Mouse (Mus musculus): Measurements from ENCODE around the gene Il12rb1. TPM values are rescaled to one million over a fixed set of nuclear protein-coding genes. Genes with fewer than 3 reads are reported as not detected.
A peak's percentile ranks its signal among the peaks of the same experiment; 100 is the strongest.

Il12rb1 gene
- polyA plus RNA-seq, 1 experiment from 2014 or later = 0.35 TPM

GRCm38 (mm10) chr8:70836666-70837065 lies 28.4 kb downstream of the Il12rb1 start:
- Histone ChIP-seq H3K27ac (ENCODE audit: low read depth) (no peak overlapping the region), H3K4me3 (ENCODE audit: low read depth, low read length) (no peak overlapping the region), H3K4me2 (ENCODE audit: low read length) (no peak overlapping the region), H3K4me1 (replicated peaks; ENCODE audit: control insufficient read depth, insufficient read depth, low read length) (peaks cover 6% of the 10 kb centered on the region), H3K9ac (ENCODE audit: low read length) (no peak overlapping the region), H3K36me3 (ENCODE audit: control insufficient read depth, insufficient read depth, low read length) (peaks cover 10% of the 10 kb centered on the region; the same call in 1 of the 2 replicates), H3K27me3 (replicated peaks; ENCODE audit: control insufficient read depth, insufficient read depth, low read length) (no peaks in the 10 kb centered on the region), H3K9me3 (ENCODE audit: control insufficient read depth, low read length) (no peaks in the 10 kb centered on the region)
- DNase-seq (ENCODE audit: low spot score) = no peak
- 89% methylated on average over 12 of the region's 12 CpGs for WGBS
- no peak for ATAC-seq (replicated peaks; ENCODE audit: low FRiP score, low TSS enrichment, low read depth)

- Histone ChIP-seq H3K27me3 (replicated peaks; ENCODE audit: control insufficient read depth, insufficient read depth, low read length) (no peaks in the 10 kb centered on the region), H3K4me3 (ENCODE audit: low read depth, low read length) (peak overlapping the region; percentile 63), H3K27ac (ENCODE audit: low read depth) (peak overlapping the region; percentile 90), H3K9me3 (ENCODE audit: control insufficient read depth, low read length) (no peaks in the 10 kb centered on the region), H3K9ac (ENCODE audit: low read length) (peak overlapping the region; percentile 79), H3K4me2 (ENCODE audit: low read length) (peak overlapping the region; percentile 61), H3K4me1 (replicated peaks; ENCODE audit: control insufficient read depth, insufficient read depth, low read length) (peaks cover 6% of the 10 kb centered on the region), H3K36me3 (ENCODE audit: control insufficient read depth, insufficient read depth, low read length) (peaks cover 10% of the 10 kb centered on the region; the same call in 1 of the 2 replicates)
- peak; percentile 41 for ATAC-seq (replicated peaks; ENCODE audit: low FRiP score, low TSS enrichment, low read depth)
- 2% methylated on average over 66 of the region's 66 CpGs for WGBS
- peak; percentile 76 for DNase-seq (ENCODE audit: low spot score)
Observed at GRCm38 (mm10) chr8:70838654-70839407, 30.6 kb downstream of the Il12rb1 start.

- peak; percentile 97 for DNase-seq (ENCODE audit: low spot score)
- peak within 1 kb of the TSS; percentile 90 for H3K27ac ChIP-seq (ENCODE audit: low read depth)
- H3K27me3 ChIP-seq (replicated peaks; ENCODE audit: control insufficient read depth, insufficient read depth, low read length) = no peaks in the 10 kb centered on the region
- peak within 1 kb of the TSS; percentile 79 for H3K9ac ChIP-seq (ENCODE audit: low read length)
- no peaks in the 10 kb centered on the region for H3K9me3 ChIP-seq (ENCODE audit: control insufficient read depth, low read length)
- 2% methylated on average over 55 of the region's 55 CpGs for WGBS
- H3K4me3 ChIP-seq (ENCODE audit: low read depth, low read length) = peak within 1 kb of the TSS; percentile 63
- H3K36me3 ChIP-seq (ENCODE audit: control insufficient read depth, insufficient read depth, low read length) = peaks cover 10% of the 10 kb centered on the region; the same call in 1 of the 2 replicates
- peak within 1 kb of the TSS; percentile 61 for H3K4me2 ChIP-seq (ENCODE audit: low read length)
- ATAC-seq (replicated peaks; ENCODE audit: low FRiP score, low TSS enrichment, low read depth) = peak; percentile 97
- peaks cover 7% of the 10 kb centered on the region for H3K4me1 ChIP-seq (replicated peaks; ENCODE audit: control insufficient read depth, insufficient read depth, low read length)
Observed at GRCm38 (mm10) chr8:70839408-70840351, 31.4 kb downstream of the Il12rb1 start, which contains the start of gene Arrdc2. Arrdc2 (minus strand) TSS chr8:70839720.

GRCm38 (mm10) chr8:70840590-70840989 lies 32.3 kb downstream of the Il12rb1 start:
- Histone ChIP-seq H3K27me3 (replicated peaks; ENCODE audit: control insufficient read depth, insufficient read depth, low read length) (no peaks in the 10 kb centered on the region), H3K9me3 (ENCODE audit: control insufficient read depth, low read length) (no peaks in the 10 kb centered on the region), H3K27ac (ENCODE audit: low read depth) (peak overlapping the region; percentile 70; the same call in 1 of the 2 replicates), H3K4me2 (ENCODE audit: low read length) (0 out of 2 replicates have a peak overlapping the region, but pooled peaks have one; percentile 3), H3K36me3 (ENCODE audit: control insufficient read depth, insufficient read depth, low read length) (0 out of 2 replicates have a peak, but pooled peaks cover 4% of the 10 kb centered on the region), H3K4me3 (ENCODE audit: low read depth, low read length) (no peak overlapping the region), H3K9ac (ENCODE audit: low read length) (no peak overlapping the region), H3K4me1 (replicated peaks; ENCODE audit: control insufficient read depth, insufficient read depth, low read length) (peaks cover 8% of the 10 kb centered on the region)
- ATAC-seq (replicated peaks; ENCODE audit: low FRiP score, low TSS enrichment, low read depth) = no peak
- WGBS = 48% methylated on average over 10 of the region's 10 CpGs
- DNase-seq (ENCODE audit: low spot score) = no peak

- Histone ChIP-seq H3K27me3 (replicated peaks; ENCODE audit: control insufficient read depth, insufficient read depth, low read length) (no peaks in the 10 kb centered on the region), H3K27ac (ENCODE audit: low read depth) (no peak overlapping the region), H3K4me2 (ENCODE audit: low read length) (no peak overlapping the region), H3K36me3 (ENCODE audit: control insufficient read depth, insufficient read depth, low read length) (no peaks in the 10 kb centered on the region), H3K4me3 (ENCODE audit: low read depth, low read length) (no peak overlapping the region), H3K4me1 (replicated peaks; ENCODE audit: control insufficient read depth, insufficient read depth, low read length) (peaks cover 8% of the 10 kb centered on the region), H3K9ac (ENCODE audit: low read length) (no peak overlapping the region), H3K9me3 (ENCODE audit: control insufficient read depth, low read length) (no peaks in the 10 kb centered on the region)
- peak; percentile 99 for DNase-seq (ENCODE audit: low spot score)
- ATAC-seq (replicated peaks; ENCODE audit: low FRiP score, low TSS enrichment, low read depth) = peak; percentile 6; the same call in 1 of the 2 replicates
- 29% methylated on average over 22 of the region's 22 CpGs for WGBS
Observed at GRCm38 (mm10) chr8:70841147-70842072, 33.2 kb downstream of the Il12rb1 start.

GRCm38 (mm10) chr8:70842484-70842883 lies 34.2 kb downstream of the Il12rb1 start:
- H3K27me3 ChIP-seq (replicated peaks; ENCODE audit: control insufficient read depth, insufficient read depth, low read length) = no peaks in the 10 kb centered on the region
- peaks cover 8% of the 10 kb centered on the region for H3K4me1 ChIP-seq (replicated peaks; ENCODE audit: control insufficient read depth, insufficient read depth, low read length)
- no peak overlapping the region for H3K9ac ChIP-seq (ENCODE audit: low read length)
- H3K9me3 ChIP-seq (ENCODE audit: control insufficient read depth, low read length) = no peaks in the 10 kb centered on the region
- DNase-seq (ENCODE audit: low spot score) (no peak), ATAC-seq (replicated peaks; ENCODE audit: low FRiP score, low TSS enrichment, low read depth) (no peak)
- WGBS = 69% methylated on average over 25 of the region's 25 CpGs
- H3K4me3 ChIP-seq (ENCODE audit: low read depth, low read length) = no peak overlapping the region
- no peak overlapping the region for H3K27ac ChIP-seq (ENCODE audit: low read depth)
- no peaks in the 10 kb centered on the region for H3K36me3 ChIP-seq (ENCODE audit: control insufficient read depth, insufficient read depth, low read length)
- no peak overlapping the region for H3K4me2 ChIP-seq (ENCODE audit: low read length)

GRCm38 (mm10) chr8:70843214-70843773 lies 35.0 kb downstream of the Il12rb1 start:
- no peak overlapping the region for H3K27ac ChIP-seq (ENCODE audit: low read depth)
- peaks cover 8% of the 10 kb centered on the region for H3K4me1 ChIP-seq (replicated peaks; ENCODE audit: control insufficient read depth, insufficient read depth, low read length)
- no peak for ATAC-seq (replicated peaks; ENCODE audit: low FRiP score, low TSS enrichment, low read depth)

More at GRCm38 (mm10) chr8:70843214-70843773, 35.0 kb downstream of the Il12rb1 start:
- Histone ChIP-seq H3K4me3 (ENCODE audit: low read depth, low read length) (no peak overlapping the region), H3K9ac (ENCODE audit: low read length) (no peak overlapping the region), H3K36me3 (ENCODE audit: control insufficient read depth, insufficient read depth, low read length) (no peaks in the 10 kb centered on the region), H3K4me2 (ENCODE audit: low read length) (no peak overlapping the region), H3K27me3 (replicated peaks; ENCODE audit: control insufficient read depth, insufficient read depth, low read length) (no peaks in the 10 kb centered on the region), H3K9me3 (ENCODE audit: control insufficient read depth, low read length) (no peaks in the 10 kb centered on the region)
- 81% methylated on average over 5 of the region's 5 CpGs for WGBS
- DNase-seq (ENCODE audit: low spot score) = no peak

Data from intestine, embryonic 14.5 days (tissue).